Mouse (Mus musculus): ENCODE measurements at regions not wholly inside any gene's neighbourhood (a gene's known extent, or its start where the extent isn't known, plus 50 kb on each side); places are given as distances from the start of the nearest gene placed in this dataset.

DNA sequence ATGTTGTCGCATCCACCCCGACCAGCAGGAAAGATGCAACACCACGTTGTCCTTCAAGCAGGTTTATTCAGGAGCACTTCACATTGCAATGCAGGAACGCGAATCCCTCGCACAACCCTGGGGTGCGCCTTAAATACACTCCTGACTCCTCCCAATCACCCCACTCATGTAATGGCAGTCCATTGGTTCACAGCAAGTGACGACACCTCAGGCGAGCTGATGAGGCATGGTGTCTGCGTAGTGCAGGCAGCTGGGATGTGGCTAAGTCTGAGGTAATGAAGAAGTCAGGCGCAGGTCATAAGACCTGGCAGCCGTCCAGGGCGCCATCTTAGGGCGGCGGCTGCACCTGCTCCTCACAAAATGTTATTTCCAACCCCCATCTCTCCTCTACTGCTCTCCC, 1068.7 kb downstream of the Defb40 start:
- TF ChIP-seq POLR2A (IDR thresholded peaks at IDR 0.05; ENCODE audit: insufficient read depth, low read depth, low read length) = no peak
- TF ChIP-seq CTCF (IDR thresholded peaks at IDR 0.05; ENCODE audit: insufficient read depth, low read depth, low read length) = no peak
